Mouse (Mus musculus): ENCODE measurements at regions not wholly inside any gene's neighbourhood (a gene's known extent, or its start where the extent isn't known, plus 50 kb on each side); places are given as distances from the start of the nearest gene placed in this dataset.

- DNase-seq (ENCODE audit: extremely low spot score in 1 of 2, low spot score in 1 of 2), result no peak
Measured at GRCm38 (mm10) chr10:39316533-39316932, 52.1 kb upstream of the Fyn start.

- DNase-seq (ENCODE audit: extremely low spot score in 1 of 2, low spot score in 1 of 2), result no peak
Measured at GRCm38 (mm10) chr10:39315434-39316174, 53.1 kb upstream of the Fyn start.

DNA sequence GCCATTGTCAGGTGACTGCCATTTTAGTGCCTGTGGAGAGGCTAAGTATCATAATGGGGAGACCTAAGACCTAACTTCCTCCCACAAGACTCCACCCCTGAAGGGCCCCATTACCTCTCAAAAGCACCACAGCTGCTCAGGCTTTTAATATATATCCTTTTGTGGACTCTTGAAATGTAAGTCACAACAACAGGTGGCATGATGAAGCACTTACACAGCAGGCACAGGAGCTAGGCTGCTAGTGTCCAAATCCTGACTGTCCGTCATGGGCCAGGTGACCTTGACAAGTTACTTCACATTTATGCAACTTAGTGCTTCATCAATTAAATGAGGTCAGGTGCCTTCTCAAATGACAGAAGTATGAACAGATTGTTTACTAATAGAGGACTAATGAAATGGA, 57.2 kb upstream of the Fyn start:
- DNase-seq (ENCODE audit: extremely low spot score in 1 of 2, low spot score in 1 of 2), result no peak

- no peak for DNase-seq (ENCODE audit: extremely low spot score in 1 of 2, low spot score in 1 of 2)
Measured at GRCm38 (mm10) chr10:39308535-39308934, 60.1 kb upstream of the Fyn start.

GRCm38 (mm10) chr10:39292703-39293496, 75.8 kb upstream of the Fyn start:
- DNase-seq (ENCODE audit: extremely low spot score in 1 of 2, low spot score in 1 of 2), result no peak

- DNase-seq (ENCODE audit: extremely low spot score in 1 of 2, low spot score in 1 of 2), result no peak
Measured at GRCm38 (mm10) chr10:39291747-39292198, 76.9 kb upstream of the Fyn start.

DNA sequence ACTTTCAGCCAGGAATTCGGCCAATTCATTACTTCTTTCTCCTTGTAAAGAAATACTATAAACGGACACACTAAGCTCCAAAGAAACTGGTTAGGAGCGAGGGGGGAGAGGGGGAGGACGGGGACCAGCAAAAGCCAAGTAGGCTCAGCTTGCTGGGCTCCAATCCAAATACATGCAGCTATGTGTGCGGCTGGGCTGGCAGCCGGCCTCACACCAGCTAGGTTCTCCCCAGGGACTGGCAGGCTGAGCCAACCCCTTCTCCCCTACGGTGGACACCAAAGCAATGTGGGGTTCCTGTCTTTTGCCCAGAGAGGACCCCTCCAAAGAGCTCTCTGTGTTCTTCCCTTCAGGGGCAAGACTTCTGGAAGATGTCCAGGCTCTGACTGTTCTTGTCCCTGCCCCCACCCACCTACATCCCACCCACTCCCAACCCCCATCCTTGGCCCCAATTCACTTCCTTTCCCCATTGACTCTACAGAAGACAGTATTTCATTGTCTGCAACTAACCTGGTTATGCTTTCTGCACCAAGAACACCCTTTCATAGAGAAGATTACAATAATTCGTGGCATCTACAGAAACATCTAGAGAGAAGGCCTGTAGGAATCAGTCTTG, 77.4 kb upstream of the Fyn start:
- peak; percentile 11 to 63 for DNase-seq (ENCODE audit: extremely low spot score in 1 of 2, low spot score in 1 of 2)

- DNase-seq (ENCODE audit: extremely low spot score in 1 of 2, low spot score in 1 of 2), result no peak
Measured at GRCm38 (mm10) chr10:39290245-39290644, 78.4 kb upstream of the Fyn start.

DNA sequence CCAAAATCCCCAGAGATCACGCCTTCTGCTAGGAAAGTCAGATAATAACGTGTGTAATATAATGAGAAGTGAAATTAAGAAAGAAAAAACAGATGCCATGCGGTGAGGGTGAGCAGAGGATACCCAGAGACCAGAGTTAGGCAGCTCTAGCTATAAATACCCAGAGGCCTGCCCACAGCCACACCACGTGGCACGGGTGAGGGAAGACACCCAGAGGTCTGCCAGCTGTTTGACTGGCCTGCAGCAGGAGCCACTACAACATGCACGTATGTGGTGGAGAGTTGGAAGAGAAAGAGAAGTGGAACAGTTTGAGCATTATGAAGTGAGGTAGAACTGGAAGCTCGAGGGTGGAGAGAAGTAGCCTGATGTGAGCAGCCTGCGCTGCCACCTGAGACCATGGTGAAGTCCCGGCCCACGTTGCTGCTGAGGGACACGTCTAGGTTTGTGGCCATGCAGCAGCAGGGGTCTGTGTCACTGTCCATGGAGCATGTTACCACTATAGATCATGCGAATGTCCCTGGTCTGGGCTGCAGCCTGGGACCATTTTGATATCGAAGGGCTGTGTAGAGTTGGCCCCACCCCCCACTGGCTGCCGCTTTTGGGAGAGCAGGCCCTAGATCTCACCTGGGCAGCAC, 88.2 kb upstream of the Fyn start:
- DNase-seq (ENCODE audit: extremely low spot score in 1 of 2, low spot score in 1 of 2), result no peak

- no peak for DNase-seq (ENCODE audit: extremely low spot score in 1 of 2, low spot score in 1 of 2)
Measured at GRCm38 (mm10) chr10:39274202-39274601, 94.5 kb upstream of the Fyn start.

GRCm38 (mm10) chr10:39273426-39273825, 95.2 kb upstream of the Fyn start:
- no peak for DNase-seq (ENCODE audit: extremely low spot score in 1 of 2, low spot score in 1 of 2)

DNA sequence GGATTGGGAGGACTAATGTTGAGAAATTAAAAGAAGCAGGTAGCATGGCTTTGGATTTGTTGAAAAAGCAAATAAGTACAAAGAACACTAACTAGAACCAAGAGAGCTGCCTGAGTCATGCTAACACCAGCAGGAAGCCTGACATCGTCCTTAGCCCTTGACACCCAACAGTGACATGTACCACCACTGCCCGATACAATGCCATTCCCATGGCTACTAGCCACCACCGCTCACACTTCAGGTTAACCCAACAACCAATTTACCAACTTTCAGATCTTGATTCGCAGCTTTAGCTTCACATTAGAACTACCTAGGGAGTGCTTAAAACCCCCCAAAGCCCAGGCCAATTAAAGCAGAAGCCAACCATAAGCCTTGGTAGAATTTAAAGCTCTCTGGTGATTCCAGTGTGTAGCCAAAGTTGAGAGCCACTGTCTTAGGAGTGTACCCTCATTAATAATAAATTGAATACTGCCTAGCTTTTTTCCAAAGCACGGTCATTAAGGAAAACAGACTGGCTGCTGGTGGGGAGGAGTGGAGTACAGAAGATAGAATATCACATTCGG, 96.2 kb upstream of the Fyn start:
- DNase-seq (ENCODE audit: extremely low spot score in 1 of 2, low spot score in 1 of 2), result no peak

DNA sequence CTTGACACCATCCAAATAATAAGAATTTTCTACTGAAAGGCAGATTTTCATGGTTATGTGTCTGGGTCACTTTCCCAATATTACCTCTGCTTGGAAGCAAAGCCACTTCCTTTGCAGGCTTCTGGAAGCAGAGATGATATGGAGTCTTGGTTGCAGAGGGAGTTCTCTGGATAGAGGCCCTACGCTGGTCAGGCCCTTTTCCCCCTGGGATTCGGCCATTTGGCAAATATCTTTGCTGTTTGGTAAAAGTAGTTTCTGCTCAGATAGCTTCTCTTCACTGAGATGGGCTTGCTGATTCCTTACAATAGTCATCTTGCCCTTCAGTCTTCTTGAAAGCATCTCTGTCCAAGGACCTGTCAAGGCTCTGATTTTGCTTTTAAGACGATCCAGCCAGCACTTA, 98.2 kb upstream of the Fyn start:
- no peak for DNase-seq (ENCODE audit: extremely low spot score in 1 of 2, low spot score in 1 of 2)

DNA sequence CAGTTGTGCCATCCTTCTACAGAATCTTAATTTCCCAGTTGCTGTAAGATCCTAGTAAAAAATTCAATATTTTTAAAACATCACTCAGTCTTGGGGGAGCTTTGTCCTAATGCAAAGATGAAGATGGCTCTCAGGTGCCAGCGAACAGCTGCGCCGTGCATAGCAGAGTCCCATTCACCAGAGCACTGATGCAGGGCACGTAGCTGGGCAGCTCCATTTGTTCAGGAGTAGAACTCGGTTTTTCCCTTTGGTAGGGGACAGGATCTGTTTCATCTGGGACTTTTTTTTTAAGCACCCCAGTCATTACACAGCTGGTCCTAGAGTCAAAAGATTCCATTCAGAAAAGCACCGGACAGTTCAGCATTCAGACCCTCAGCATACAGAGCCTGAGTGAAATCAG, 101.4 kb upstream of the Fyn start:
- no peak for DNase-seq (ENCODE audit: extremely low spot score in 1 of 2, low spot score in 1 of 2)

- DNase-seq (ENCODE audit: extremely low spot score in 1 of 2, low spot score in 1 of 2), result peak; percentile 59 to 81
Measured at GRCm38 (mm10) chr10:39266482-39266881, 102.2 kb upstream of the Fyn start.

GRCm38 (mm10) chr10:39262466-39262865, 98.9 kb upstream of the Ccn6 start:
- DNase-seq (ENCODE audit: extremely low spot score in 1 of 2, low spot score in 1 of 2), result no peak

DNA sequence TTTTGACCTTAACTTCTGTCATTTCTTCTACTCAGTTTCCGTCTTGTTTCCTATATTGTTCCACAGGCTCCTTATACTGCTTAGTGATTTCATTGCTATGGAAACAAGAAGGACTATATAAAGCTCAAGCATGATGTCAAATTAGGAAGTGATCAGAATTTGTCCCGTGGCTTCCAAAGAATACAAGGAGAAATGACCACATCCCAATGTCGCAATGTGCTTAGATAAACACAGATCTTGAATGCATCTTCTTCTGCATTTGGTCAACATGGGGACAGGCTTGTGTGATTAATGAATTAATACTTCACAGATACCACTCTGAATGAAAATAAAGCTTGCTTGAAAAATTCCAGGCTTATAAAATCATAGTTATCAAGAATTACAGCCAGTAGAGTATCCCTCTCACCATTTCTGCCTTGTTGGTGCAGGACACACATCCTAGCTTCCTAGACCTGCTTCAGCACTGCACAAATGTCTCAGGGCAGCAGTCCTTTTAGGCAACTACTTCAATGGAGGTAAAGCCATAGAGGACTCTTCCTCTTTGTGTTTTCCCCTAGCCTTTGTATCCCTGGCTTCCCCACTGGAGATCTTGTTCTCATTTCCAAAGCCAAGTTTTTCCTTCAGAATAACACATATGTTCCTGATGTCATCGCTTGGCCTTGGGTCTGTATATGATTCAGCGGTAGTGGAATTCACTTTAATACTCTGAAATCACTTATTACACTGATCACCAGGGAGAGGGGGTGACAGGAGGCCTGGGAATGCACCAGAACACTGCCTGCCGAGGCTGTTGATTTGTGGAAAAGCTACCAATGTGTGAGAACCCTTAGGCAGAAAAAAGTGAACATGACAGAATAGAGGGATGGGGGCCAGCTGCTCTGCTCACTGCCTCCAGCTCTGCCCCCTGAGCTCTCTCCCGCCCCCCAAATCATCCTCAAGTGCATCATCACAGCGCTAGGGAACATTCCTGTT, 97.9 kb upstream of the Ccn6 start:
- no peak for DNase-seq (ENCODE audit: extremely low spot score in 1 of 2, low spot score in 1 of 2)

GRCm38 (mm10) chr10:39260061-39260460, 96.5 kb upstream of the Ccn6 start:
- no peak for DNase-seq (ENCODE audit: extremely low spot score in 1 of 2, low spot score in 1 of 2)

- DNase-seq (ENCODE audit: extremely low spot score in 1 of 2, low spot score in 1 of 2), result no peak
Measured at GRCm38 (mm10) chr10:39257371-39258154, 94.0 kb upstream of the Ccn6 start.

All from frontal cortex, adult 2 months (tissue).